Mouse (Mus musculus): ENCODE results near the gene R3hdm2.

DNA sequence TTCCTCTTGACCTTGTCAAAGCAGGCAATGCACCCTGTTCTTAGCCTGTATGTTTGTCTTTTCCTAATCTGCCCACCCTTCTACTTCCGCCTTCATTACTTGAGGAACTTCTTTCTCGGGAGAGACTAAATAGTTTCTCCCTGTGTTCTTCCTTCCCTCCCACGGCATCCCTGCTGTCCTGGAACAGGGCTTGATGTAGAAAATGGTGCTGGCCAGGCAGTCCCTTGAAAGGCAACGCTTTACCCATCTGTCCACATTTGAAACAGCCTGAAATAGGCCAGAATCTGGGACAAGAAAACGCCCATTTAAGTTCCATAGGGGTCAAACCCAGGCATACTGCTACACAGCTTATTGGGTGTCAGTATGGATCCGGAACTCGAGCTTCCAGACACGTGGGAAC, 30.3 kb upstream of the R3hdm2 start:
- TF ChIP-seq EP300 (IDR thresholded peaks at IDR 0.05): no peak
- no peak for TF ChIP-seq CTCF (IDR thresholded peaks at IDR 0.05)
